Mouse (Mus musculus) E14TG2a.4 (cell line): ENCODE results near the gene Mpg.

Experiments used
- CTCF ChIP-seq: conservative IDR thresholded peaks from 2 replicates; pipeline ENCODE4 v1.5.1; 2014; ENCODE audit warnings: low read length
- NANOG ChIP-seq: IDR thresholded peaks from 2 replicates; pipeline ENCODE4 v1.6.1; 2014; ENCODE audit warnings: borderline replicate concordance, low read length, mixed read lengths
- POU5F1 ChIP-seq: IDR thresholded peaks from 2 replicates; pipeline ENCODE4 v1.6.1; 2014; ENCODE audit warnings: low read length, borderline replicate concordance

DNA sequence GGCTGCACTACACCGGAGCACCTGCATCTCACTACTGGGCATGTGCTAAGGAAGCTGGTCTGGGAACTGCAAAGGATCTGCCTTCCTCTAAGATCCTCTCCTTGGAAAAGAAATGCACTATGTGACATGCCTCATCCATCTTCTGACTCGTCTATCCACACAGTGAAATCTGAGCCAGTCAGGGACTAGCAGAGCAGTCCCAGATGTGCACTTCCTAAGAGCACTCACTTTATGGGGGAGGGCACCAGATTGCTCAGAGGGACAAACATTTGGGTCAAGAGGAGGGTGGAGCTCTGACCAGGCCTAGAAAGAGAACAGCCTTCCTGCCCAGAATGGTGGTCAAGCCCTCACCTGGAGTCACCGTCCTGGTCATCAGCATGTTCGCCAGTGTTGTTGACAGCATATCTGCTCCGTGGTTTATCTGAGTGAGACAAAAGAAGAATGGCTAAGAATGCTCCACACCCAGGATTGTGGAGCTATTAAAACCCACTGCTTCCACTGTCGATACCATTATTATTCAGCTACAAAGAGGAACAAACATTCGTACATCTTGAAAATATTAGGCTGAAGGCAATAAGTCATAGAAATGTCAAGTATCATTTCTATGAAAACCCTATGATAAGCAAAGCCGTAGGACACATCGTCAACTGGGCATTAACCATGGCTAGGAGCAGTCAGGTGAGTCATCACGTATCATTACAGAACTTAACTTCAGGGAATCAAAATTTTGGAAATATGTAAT, 36.5 kb downstream of the Mpg start:
- TF ChIP-seq CTCF (no peak), POU5F1 (no peak), NANOG (no peak)
